Mouse (Mus musculus): ENCODE results near the gene Gata2. TPM values are rescaled to one million over a fixed set of nuclear protein-coding genes. Genes with fewer than 3 reads are reported as not detected.

Gene Gata2
- total RNA-seq, 2 experiments from 2014 or later, result 26.3 to 33.2 TPM

GRCm38 (mm10) chr6:88194053-88194977 is 624 bp downstream of the Gata2 start:
- DNase-seq, result peak; percentile 35

- DNase-seq, result no peak
These were observed 1.3 kb downstream of the Gata2 start for GRCm38 (mm10) chr6:88194978-88195325.

GRCm38 (mm10) chr6:88196054-88196732 is 2.5 kb downstream of the Gata2 start:
- peak; percentile 13 for DNase-seq

DNA sequence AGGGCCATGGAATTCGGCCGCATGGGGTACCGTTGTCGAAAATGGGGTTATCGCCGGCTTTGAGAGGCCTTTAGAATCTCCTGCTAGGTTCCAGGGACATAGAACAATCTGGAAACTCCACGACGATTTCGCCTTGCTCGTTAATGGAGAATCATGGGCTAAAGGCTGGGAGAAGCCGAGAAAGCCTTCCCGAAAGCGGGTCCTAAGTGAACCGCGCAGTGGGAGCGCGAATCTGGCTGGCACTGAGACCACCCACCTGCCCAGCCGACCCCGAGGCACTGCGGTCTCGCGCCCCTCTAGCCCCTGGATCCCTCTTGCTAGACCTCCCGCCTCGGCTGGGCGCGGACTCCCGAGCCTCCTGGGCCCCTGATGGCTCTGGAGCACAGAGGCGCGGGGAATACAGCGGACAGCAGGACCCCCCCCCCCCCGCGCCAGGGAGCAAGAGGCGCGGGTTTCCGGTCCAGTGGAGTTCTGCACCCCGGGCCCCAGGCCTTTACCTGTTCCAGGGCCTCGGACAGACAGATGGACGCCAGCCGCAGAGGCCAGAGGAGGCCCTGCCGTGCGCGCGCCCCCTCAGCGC is 3.1 kb downstream of the Gata2 start:
- DNase-seq, result peak; percentile 13

GRCm38 (mm10) chr6:88197313-88198069 is 3.8 kb downstream of the Gata2 start:
- DNase-seq, result peak; percentile 36

- peak; percentile 91 for DNase-seq
These were observed 4.6 kb downstream of the Gata2 start for GRCm38 (mm10) chr6:88198070-88198940.

DNA sequence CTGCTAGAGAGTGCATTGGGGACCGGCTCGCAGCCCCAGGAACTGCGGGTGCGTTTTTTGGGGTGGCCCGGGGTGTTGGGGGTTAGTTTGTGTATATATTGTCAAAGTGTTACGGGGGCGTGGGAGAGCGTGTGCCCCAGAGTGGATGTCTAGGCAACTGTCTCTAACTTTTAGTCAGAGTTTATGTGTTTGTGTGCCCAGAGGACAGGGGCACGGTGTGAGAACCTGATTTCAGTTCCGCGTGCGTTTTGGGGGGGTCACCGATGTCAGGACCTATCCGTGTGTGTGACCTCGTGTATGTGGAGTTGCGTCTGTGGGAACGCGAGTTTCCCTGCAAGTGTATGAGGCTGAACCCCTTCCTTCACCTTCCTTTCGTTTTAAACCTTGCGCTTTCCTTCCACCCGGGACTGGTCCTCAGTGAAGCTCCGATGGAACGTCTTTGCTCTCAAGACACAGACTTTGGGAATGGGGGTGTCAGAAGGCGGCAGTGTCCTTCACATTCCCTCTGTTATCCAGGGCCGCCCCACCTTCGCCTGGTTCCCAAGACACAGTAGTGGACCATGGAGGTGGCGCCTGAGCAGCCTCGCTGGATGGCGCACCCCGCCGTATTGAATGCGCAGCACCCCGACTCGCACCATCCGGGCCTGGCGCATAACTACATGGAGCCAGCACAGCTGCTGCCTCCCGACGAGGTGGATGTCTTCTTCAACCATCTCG is 5.5 kb downstream of the Gata2 start:
- peak; percentile 40 for DNase-seq

- DNase-seq, result no peak
These were observed 6.3 kb downstream of the Gata2 start for GRCm38 (mm10) chr6:88199718-88200692.

DNA sequence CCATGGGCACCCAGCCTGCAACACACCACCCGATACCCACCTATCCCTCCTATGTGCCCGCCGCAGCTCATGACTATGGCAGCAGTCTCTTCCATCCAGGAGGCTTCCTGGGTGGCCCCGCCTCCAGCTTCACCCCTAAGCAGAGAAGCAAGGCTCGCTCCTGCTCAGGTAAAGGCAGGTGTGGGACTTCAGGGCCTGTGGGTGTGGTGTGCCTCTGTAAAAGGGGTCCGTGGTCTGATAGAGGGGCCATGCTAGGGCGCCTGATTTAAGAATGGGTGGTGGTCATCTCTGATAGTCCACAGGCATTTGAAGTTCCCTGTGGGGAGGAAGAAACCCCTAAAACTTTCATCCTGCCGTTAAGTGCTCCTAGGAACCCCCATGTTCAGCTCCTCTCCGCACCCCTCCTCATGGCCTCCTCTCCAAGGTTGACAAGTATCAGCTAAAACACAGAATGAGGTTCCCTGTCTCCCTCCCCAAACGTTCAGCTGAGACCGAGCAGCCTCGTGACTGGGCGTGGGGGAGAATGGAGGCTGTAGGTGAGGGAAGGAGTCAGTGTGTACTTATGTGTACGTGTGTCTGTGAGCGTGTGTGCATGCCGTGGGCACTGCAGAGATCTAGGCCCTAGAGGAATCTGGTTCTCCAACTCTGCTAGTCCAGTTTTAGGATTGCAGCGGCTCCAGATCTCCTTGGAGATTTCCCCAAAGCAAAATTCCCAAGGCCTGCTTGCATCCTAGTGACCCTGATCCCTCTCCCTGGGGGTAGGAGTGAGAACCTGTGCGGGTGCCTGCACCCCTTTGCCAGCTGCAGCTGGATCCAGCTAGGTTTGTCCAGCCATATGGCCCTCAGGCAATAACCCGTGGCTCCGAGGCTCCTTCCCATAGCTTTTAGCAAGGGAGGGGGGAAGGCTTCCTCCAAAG is 7.3 kb downstream of the Gata2 start:
- no peak for DNase-seq

- DNase-seq, result peak; percentile 4
These were observed 8.4 kb downstream of the Gata2 start for GRCm38 (mm10) chr6:88201926-88202700.

GRCm38 (mm10) chr6:88202921-88203690 is 9.4 kb downstream of the Gata2 start:
- DNase-seq, result peak; percentile 46

GRCm38 (mm10) chr6:88203791-88204405 is 10.2 kb downstream of the Gata2 start:
- peak; percentile 20 for DNase-seq

- no peak for DNase-seq
These were observed 11.1 kb downstream of the Gata2 start for GRCm38 (mm10) chr6:88204531-88205385.

DNA sequence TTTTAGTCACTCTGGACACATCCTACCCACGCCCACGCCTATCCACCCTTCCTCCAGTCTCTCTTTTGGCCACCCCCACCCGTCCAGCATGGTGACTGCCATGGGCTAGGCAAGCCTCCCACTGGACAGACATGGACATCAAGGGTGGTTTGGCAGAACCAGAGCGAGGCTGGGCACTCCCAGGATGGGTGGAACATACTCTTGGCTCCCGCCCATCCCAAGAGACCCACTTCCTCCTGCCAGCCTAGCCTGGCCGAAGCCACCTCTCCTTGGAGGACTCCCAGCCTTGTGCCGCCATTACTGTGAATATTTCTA is 11.7 kb downstream of the Gata2 start:
- peak; percentile 60 for DNase-seq

DNA sequence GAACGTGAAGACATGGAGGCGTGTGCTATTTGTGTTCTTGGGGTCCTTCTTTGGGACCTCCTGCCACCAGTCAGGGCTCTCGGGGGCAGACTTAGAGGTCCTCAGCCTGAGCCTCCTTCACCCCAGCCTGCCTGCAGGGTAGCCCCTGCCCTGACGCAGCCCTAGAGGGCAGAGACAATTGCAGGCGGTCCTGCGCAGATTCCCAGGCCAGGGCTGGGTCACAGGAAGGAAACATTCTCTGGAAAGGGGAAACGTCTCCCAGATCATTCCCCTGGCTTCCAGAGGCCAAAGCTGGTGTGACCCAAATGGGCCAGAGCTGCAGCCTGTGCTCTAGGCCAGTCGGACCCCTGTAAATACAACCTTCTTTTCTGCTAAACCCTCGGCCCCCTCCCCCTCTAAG is 12.2 kb downstream of the Gata2 start:
- peak; percentile 39 for DNase-seq
